Mouse (Mus musculus) heart, adult 9 months (tissue): ENCODE measurements around the gene Rplp0.
"Not testable (repeated sequence)": the region's sequence is repeated elsewhere in the genome, so short reads cannot be mapped to it uniquely, and the experiment has no call there.

ENCODE experiments used
- DNase-seq, 2 experiments: peaks; one replicate each; pipeline ENCODE4 v3.0.0; 2022; ENCODE audit warnings: low spot score in 2 of 2

The Rplp0 gene

GRCm38 (mm10) chr5:115551386-115551785 is 7.9 kb upstream of the Rplp0 start:
- DNase-seq, result no peak

- no peak for DNase-seq
Observed at GRCm38 (mm10) chr5:115551799-115552198, 7.5 kb upstream of the Rplp0 start.

DNA sequence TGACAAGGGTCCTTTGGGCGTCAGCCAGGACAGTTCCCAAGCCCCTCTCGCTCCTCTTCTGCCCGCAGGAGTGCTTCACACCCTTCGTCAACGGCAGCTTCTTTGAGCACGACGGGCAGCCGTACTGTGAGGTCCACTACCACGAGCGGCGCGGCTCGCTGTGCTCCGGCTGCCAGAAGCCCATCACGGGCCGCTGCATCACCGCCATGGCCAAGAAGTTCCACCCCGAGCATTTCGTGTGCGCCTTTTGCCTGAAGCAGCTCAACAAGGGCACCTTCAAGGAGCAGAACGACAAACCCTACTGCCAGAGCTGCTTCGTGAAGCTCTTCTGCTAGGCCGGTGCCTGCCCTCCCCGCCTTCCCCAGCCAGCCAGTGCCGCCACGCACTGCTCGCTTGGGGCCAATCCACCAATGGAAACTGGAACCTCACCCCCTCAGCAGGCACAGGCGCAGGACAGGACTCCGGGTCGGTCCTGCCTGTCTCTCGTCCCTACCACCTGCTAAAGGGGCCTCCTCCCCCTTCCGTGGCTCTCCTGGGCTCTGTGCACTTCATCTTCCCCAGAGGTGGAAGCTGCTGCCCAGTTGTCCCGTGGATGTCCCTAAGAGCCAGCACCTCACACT is 5.4 kb upstream of the Rplp0 start:
- DNase-seq, result no peak

DNA sequence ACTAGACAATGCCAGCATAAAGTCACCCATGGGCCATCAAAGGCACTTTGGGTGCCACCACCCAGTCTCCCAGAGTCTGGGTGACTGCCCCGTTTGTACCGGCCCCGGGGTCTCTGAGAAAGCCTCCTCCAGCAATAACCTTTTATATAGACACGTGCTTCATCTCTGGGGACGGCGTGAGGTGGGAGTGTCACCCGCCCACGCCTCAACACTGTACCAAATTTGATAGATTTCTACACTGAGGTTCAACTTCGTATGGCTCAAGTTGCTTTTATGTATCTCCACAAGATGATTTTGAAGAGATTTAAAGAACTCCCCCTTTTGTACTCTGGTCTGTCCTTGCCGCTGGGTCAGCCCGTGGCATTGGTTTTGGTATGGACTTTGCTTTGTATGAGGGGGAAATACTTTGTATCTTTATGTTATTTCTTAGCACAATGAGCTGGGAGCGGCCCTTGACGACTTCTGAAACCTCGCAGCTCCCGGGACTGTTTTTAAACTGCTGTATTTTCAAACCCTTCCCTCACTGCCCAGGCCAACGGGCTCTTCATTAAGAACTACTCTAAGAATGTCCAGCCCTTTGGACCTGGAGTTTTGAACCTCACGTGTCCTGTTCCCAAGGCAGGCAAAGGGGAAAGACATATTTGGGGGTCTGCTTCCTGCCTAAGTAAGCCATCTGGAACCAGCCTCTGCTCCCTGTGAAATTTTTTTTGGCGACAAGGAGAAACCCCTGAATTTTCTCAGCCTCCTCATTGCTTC is 4.6 kb upstream of the Rplp0 start:
- no peak for DNase-seq

DNA sequence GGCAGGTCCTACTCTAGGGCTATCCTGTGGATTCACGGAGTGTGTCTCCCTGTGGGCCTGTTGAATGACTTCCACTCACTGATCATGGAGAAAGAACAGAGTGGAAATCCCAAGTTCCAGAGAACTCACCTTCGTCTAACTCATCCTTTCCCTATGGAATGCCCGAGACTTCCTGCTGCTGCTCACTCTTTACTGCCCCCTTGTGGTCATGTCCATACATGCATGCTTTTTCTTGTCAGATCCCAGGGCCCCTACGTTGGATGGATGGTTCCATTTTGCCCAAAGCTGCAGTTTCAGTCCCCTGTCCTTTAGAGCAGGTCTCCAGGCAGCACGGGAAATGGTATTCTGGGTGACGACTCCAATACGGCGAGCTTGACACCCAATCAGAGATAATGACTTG is 3.0 kb upstream of the Rplp0 start:
- peak; percentile 61 to 76 for DNase-seq

DNA sequence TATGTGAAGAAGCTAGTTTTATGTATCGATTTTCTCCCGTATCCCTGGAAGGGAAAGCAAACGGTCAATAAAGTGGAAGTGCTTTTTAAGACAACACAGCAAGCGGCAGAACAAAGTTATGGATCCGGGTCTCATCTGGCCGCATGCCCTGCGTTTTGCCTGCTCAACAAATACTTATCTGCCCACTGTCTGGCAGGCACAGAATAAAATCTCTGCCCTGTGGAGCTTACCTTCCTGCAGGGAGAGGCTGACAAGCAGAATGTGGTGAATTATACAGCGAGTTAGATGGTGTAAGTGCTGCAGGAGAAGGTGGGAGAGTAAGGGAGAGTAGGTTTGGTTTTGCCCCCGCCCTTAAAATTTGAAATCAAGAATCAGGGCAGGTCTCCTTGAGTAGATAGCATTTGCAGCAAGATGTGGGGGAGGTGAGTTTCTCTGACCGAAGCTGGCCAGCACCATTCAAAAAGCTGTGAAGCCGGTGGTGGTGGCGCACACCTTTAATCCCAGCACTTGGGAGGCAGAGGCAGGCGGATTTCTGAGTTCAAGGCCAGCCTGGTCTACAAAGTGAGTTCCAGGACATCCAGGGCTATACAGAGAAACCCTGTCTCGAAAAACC is 979 bp upstream of the Rplp0 start:
- DNase-seq, result no peak

GRCm38 (mm10) chr5:115560336-115560905 is 1.2 kb downstream of the Rplp0 start:
- no peak for DNase-seq

- no peak for DNase-seq
Observed at GRCm38 (mm10) chr5:115563771-115564585, 4.7 kb downstream of the Rplp0 start.

GRCm38 (mm10) chr5:115564737-115565393 is 5.6 kb downstream of the Rplp0 start, which contains the start of gene Gcn1l1:
TSS of gene Gcn1l1 (plus strand) at chr5:115565254.
- peak; percentile 69 to 75 for DNase-seq

GRCm38 (mm10) chr5:115565403-115565802 is 6.1 kb downstream of the Rplp0 start:
- no peak for DNase-seq

GRCm38 (mm10) chr5:115568681-115569080 is 9.4 kb downstream of the Rplp0 start:
- DNase-seq, result no peak

GRCm38 (mm10) chr5:115569308-115569707 is 10.0 kb downstream of the Rplp0 start:
- no peak for DNase-seq

DNA sequence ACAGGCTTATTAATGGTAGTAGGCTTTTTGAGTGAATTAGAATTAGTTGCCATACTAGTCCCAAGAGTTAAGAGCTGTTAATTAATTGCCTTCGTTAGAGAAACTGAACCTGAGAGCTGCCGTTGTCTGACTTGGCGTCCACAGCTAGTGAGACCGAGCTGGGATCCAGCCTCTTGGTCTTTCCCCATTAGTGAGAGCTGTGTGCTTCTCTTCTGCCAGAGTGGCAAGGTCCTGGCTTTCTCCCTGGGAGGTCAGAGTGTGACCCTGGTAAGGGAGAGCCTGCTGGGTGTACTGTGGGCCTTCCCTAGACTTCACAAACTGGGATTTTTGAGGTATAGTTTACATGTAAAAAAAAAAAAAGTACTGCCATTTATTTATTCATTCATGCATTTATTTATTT is 10.5 kb downstream of the Rplp0 start:
- no peak for DNase-seq

DNA sequence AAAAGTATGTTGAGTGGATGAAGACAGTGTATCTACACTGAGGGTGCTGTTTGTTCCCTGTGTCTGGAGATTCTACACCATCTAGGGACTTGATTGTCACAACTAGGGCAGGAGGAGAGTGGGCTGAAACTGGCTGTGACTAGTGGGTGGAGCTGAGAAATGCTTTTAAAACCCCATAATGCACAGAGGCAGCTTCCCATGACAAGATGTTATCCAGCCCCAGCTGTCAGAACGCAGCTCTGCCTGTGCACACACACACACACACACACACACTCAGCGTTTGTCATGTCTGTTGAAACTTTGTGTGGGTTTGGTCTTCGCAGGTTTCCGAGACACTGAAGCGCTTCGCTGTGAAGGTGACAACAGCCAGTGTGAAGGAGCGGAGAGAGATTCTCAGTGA is 11.8 kb downstream of the Rplp0 start:
- DNase-seq, result no peak

GRCm38 (mm10) chr5:115572679-115573535 is 13.6 kb downstream of the Rplp0 start:
- DNase-seq, result peak; percentile 61 to 82

- DNase-seq, result peak; percentile 64 to 73
Observed at GRCm38 (mm10) chr5:115574992-115575391, 15.7 kb downstream of the Rplp0 start.

DNA sequence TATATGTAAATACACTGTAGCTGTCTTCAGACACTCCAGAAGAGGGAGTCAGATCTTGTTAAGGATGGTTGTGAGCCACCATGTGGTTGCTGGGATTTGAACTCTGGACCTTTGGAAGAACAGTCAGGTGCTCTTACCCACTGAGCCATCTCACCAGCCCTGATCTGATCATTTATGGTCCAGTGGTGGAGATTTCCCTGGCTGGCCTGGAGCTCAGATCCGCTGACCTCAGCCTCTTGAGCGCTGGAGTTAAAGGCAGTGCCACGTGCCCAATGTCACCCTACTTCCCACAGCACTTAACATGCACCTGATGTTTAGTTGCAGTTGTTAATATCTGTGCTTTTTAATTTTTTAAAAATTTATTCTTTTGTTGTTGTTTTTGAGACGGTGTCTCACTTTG is 18.4 kb downstream of the Rplp0 start:
- not testable (repeated sequence) for DNase-seq

GRCm38 (mm10) chr5:115578922-115579321 is 19.7 kb downstream of the Rplp0 start:
- DNase-seq, result no peak

- DNase-seq, result no peak
Observed at GRCm38 (mm10) chr5:115579363-115579762, 20.1 kb downstream of the Rplp0 start.
